ENCODE assay signal across 21 mouse cellular contexts in genomic region chr15:82336629-82337028, GRCm38 (mm10). TPM values are rescaled to one million over a fixed set of nuclear protein-coding genes. Genes with fewer than 3 reads are reported as not detected.
DNase-seq lines count a peak whose midpoint lies in the region; ATAC-seq and TF ChIP-seq lines count a peak whose summit lies in the region.
"Had no signal": no experiment of that assay in that cellular context is flagged by ENCODE, and none has a peak within 500 bp of the region (broad histone marks: within the 10 kb centered on the region; RNA-seq: fewer than 3 reads in every experiment).

No protein-coding gene starts in this region.

- TF ChIP-seq CTCF in testis, adult 2 months (IDR thresholded peaks at IDR 0.05; ENCODE audit: control insufficient read depth, insufficient read depth, insufficient replicate concordance, low read depth, low read length): no peak
- TF ChIP-seq CTCF in intestine, postnatal 0 days (IDR thresholded peaks at IDR 0.05; ENCODE audit: low read depth): no peak

- H3K27ac ChIP-seq in hindbrain, embryonic 12.5 days: no peak overlapping the region
- no peak overlapping the region for H3K27ac ChIP-seq in hindbrain, embryonic 14.5 days
- no peak overlapping the region for H3K27ac ChIP-seq in testis, adult 2 months (ENCODE audit: control insufficient read depth, insufficient read depth, low read depth, low read length)
- H3K27ac ChIP-seq in intestine, postnatal 0 days (ENCODE audit: low read depth, low read length): peak overlapping the region; percentile 71
- H3K27ac ChIP-seq: forebrain, embryonic 10.5 days; lung, embryonic 15.5 days; macrophage; midbrain, embryonic 15.5 days; stomach, embryonic 15.5 days had no signal

- 0 out of 2 replicates have a peak overlapping the region, but pooled peaks have one; percentile 19 for H3K9ac ChIP-seq in hindbrain, embryonic 12.5 days
- no peak overlapping the region for H3K9ac ChIP-seq in hindbrain, embryonic 14.5 days
- H3K9ac ChIP-seq in intestine, postnatal 0 days (ENCODE audit: low read depth, low read length): peak overlapping the region; percentile 54
- H3K9ac ChIP-seq: lung, embryonic 15.5 days; midbrain, embryonic 15.5 days; stomach, embryonic 15.5 days had no signal

- H3K36me3 ChIP-seq in hindbrain, embryonic 12.5 days: peaks cover 31% of the 10 kb centered on the region
- peaks cover 16% of the 10 kb centered on the region for H3K36me3 ChIP-seq in hindbrain, embryonic 14.5 days (replicated peaks; ENCODE audit: control insufficient read depth, insufficient read depth)
- H3K36me3 ChIP-seq in testis, adult 2 months (ENCODE audit: control insufficient read depth, insufficient read depth, low read length): no peaks in the 10 kb centered on the region
- peaks cover 48% of the 10 kb centered on the region for H3K36me3 ChIP-seq in intestine, postnatal 0 days (ENCODE audit: control insufficient read depth, insufficient read depth)
- H3K36me3 ChIP-seq: midbrain, embryonic 15.5 days had no signal

- H3K4me2 ChIP-seq in hindbrain, embryonic 12.5 days (replicated peaks): no peak overlapping the region
- no peak overlapping the region for H3K4me2 ChIP-seq in hindbrain, embryonic 14.5 days (replicated peaks)
- H3K4me2 ChIP-seq in intestine, postnatal 0 days (replicated peaks; ENCODE audit: low read depth): peak overlapping the region; percentile 70
- H3K4me2 ChIP-seq: midbrain, embryonic 15.5 days had no signal

- DNase-seq in hindbrain, embryonic 14.5 days (ENCODE audit: low spot score): no peak
- no peak for DNase-seq in testis, postnatal 14 days (ENCODE audit: low spot score)
- DNase-seq in thymus, postnatal 0 days (ENCODE audit: low spot score): no peak
- DNase-seq in kidney, postnatal 25 days: no peak
- DNase-seq: adrenal gland, adult 2 months; cerebellum, postnatal 14 days; gastrocnemius, postnatal 36 days; heart, postnatal 36 days; kidney, adult 11 months; kidney, postnatal 10 days; left cerebral cortex, postnatal 4 days; right cerebral cortex, postnatal 14 days; thymus, postnatal 4 days had no signal

- no peak for ATAC-seq in hindbrain, embryonic 12.5 days (ENCODE audit: low FRiP score)
- ATAC-seq in hindbrain, embryonic 14.5 days (ENCODE audit: low FRiP score): no peak
- no peak for ATAC-seq in intestine, postnatal 0 days

- no peak for TF ChIP-seq POLR2A in testis, adult 2 months (IDR thresholded peaks at IDR 0.05; ENCODE audit: control insufficient read depth, low read depth, low read length)

- peaks cover 20% of the 10 kb centered on the region for H3K27me3 ChIP-seq in hindbrain, embryonic 12.5 days
- H3K27me3 ChIP-seq in hindbrain, embryonic 14.5 days (ENCODE audit: control insufficient read depth, insufficient read depth, low read length): peaks cover 18% of the 10 kb centered on the region
- peaks cover 9% of the 10 kb centered on the region for H3K27me3 ChIP-seq in testis, adult 2 months (ENCODE audit: control insufficient read depth, insufficient read depth, low read length)
- H3K27me3 ChIP-seq in intestine, postnatal 0 days (replicated peaks; ENCODE audit: control insufficient read depth, insufficient read depth, low read length): no peaks in the 10 kb centered on the region
- H3K27me3 ChIP-seq: lung, embryonic 15.5 days; stomach, embryonic 15.5 days had no signal

- H3K4me3 ChIP-seq in hindbrain, embryonic 12.5 days: no peak overlapping the region
- no peak overlapping the region for H3K4me3 ChIP-seq in hindbrain, embryonic 14.5 days (replicated peaks; ENCODE audit: low read length)
- H3K4me3 ChIP-seq in testis, adult 2 months (ENCODE audit: control insufficient read depth, low read depth, low read length): peak overlapping the region; percentile 30
- peak overlapping the region; percentile 9 for H3K4me3 ChIP-seq in intestine, postnatal 0 days (ENCODE audit: low read depth, low read length)
- H3K4me3 ChIP-seq: lung, embryonic 15.5 days; midbrain, embryonic 15.5 days had no signal

- H3K9me3 ChIP-seq in hindbrain, embryonic 12.5 days (replicated peaks): no peaks in the 10 kb centered on the region
- H3K9me3 ChIP-seq in hindbrain, embryonic 14.5 days (ENCODE audit: control insufficient read depth, low read length): no peaks in the 10 kb centered on the region
- no peaks in the 10 kb centered on the region for H3K9me3 ChIP-seq in intestine, postnatal 0 days (ENCODE audit: control insufficient read depth)
- H3K9me3 ChIP-seq: forebrain, embryonic 10.5 days; lung, embryonic 15.5 days; midbrain, embryonic 15.5 days; stomach, embryonic 15.5 days had no signal

- 67% methylated on average over 12 of the region's 12 CpGs for WGBS in hindbrain, embryonic 12.5 days
- WGBS in hindbrain, embryonic 14.5 days: 60% methylated on average over 12 of the region's 12 CpGs
- 69% methylated on average over 12 of the region's 12 CpGs for WGBS in intestine, postnatal 0 days

- peaks cover 30% of the 10 kb centered on the region for H3K4me1 ChIP-seq in hindbrain, embryonic 12.5 days
- peaks cover 14% of the 10 kb centered on the region for H3K4me1 ChIP-seq in hindbrain, embryonic 14.5 days (replicated peaks; ENCODE audit: control insufficient read depth, insufficient read depth, low read length)
- H3K4me1 ChIP-seq in testis, adult 2 months (ENCODE audit: control insufficient read depth, insufficient read depth, low read length): peaks cover 29% of the 10 kb centered on the region
- H3K4me1 ChIP-seq in intestine, postnatal 0 days (replicated peaks; ENCODE audit: control insufficient read depth, insufficient read depth, low read length): peaks cover 4% of the 10 kb centered on the region; the same call in 1 of the 2 replicates

RNA-seq across cellular contexts. Expression of gene Naga, which starts 2.1 kb away (rescaled TPM):
- polyA plus RNA-seq in hindbrain, embryonic 12.5 days (2016; fragmentation: Nextera tagmentation; extraction: Ambion mirVana): 26.7 and 29.7 TPM in 2 replicates
- polyA plus RNA-seq in hindbrain, embryonic 14.5 days (2014; fragmentation: Nextera tagmentation; extraction: Ambion mirVana): 32.1 and 38.7 TPM in 2 replicates
- polyA plus RNA-seq in testis, adult 2 months (2012; rRNA removed): 45.3 and 48.9 TPM in 2 replicates
- polyA plus RNA-seq in intestine, postnatal 0 days (2015; fragmentation: Nextera tagmentation; extraction: Ambion mirVana): 1,439 and 1,503 TPM in 2 replicates
- polyA plus RNA-seq in thymus, postnatal 0 days (2015; fragmentation: Nextera tagmentation; extraction: Ambion mirVana): 35.9 and 38.4 TPM in 2 replicates

RNA-seq across cellular contexts. Expression of gene Pheta2, which starts 2.1 kb away (rescaled TPM):
- 5.3 and 6.2 TPM in 2 replicates for polyA plus RNA-seq in hindbrain, embryonic 12.5 days (2016; fragmentation: Nextera tagmentation; extraction: Ambion mirVana)
- polyA plus RNA-seq in hindbrain, embryonic 14.5 days (2014; fragmentation: Nextera tagmentation; extraction: Ambion mirVana): 1.5 and 1.8 TPM in 2 replicates
- 5.0 and 5.5 TPM in 2 replicates for polyA plus RNA-seq in testis, adult 2 months (2012; rRNA removed)
- polyA plus RNA-seq in intestine, postnatal 0 days (2015; fragmentation: Nextera tagmentation; extraction: Ambion mirVana): 5.4 and 5.5 TPM in 2 replicates
- 12.5 and 14.2 TPM in 2 replicates for polyA plus RNA-seq in thymus, postnatal 0 days (2015; fragmentation: Nextera tagmentation; extraction: Ambion mirVana)

RNA-seq across cellular contexts. Expression of gene Smdt1, which starts 2.1 kb away (rescaled TPM):
- polyA plus RNA-seq in hindbrain, embryonic 12.5 days (2016; fragmentation: Nextera tagmentation; extraction: Ambion mirVana): 250 and 259 TPM in 2 replicates
- polyA plus RNA-seq in hindbrain, embryonic 14.5 days (2014; fragmentation: Nextera tagmentation; extraction: Ambion mirVana): 349 and 367 TPM in 2 replicates
- polyA plus RNA-seq in testis, adult 2 months (2012; rRNA removed): 129 and 140 TPM in 2 replicates
- polyA plus RNA-seq in intestine, postnatal 0 days (2015; fragmentation: Nextera tagmentation; extraction: Ambion mirVana): 448 and 457 TPM in 2 replicates
- 317 and 322 TPM in 2 replicates for polyA plus RNA-seq in thymus, postnatal 0 days (2015; fragmentation: Nextera tagmentation; extraction: Ambion mirVana)

RNA-seq across cellular contexts. Expression of gene Ndufa6, which starts 17.5 kb away (rescaled TPM):
- polyA plus RNA-seq in hindbrain, embryonic 12.5 days (2016; fragmentation: Nextera tagmentation; extraction: Ambion mirVana): 266 and 295 TPM in 2 replicates
- polyA plus RNA-seq in hindbrain, embryonic 14.5 days (2014; fragmentation: Nextera tagmentation; extraction: Ambion mirVana): 383 and 445 TPM in 2 replicates
- 240 and 246 TPM in 2 replicates for polyA plus RNA-seq in testis, adult 2 months (2012; rRNA removed)
- 830 and 832 TPM in 2 replicates for polyA plus RNA-seq in intestine, postnatal 0 days (2015; fragmentation: Nextera tagmentation; extraction: Ambion mirVana)
- polyA plus RNA-seq in thymus, postnatal 0 days (2015; fragmentation: Nextera tagmentation; extraction: Ambion mirVana): 488 and 492 TPM in 2 replicates

RNA-seq across cellular contexts. Expression of gene Wbp2nl, which starts 37.9 kb away (rescaled TPM):
- polyA plus RNA-seq in hindbrain, embryonic 12.5 days (2016; fragmentation: Nextera tagmentation; extraction: Ambion mirVana): not detected in 2 replicates
- polyA plus RNA-seq in hindbrain, embryonic 14.5 days (2014; fragmentation: Nextera tagmentation; extraction: Ambion mirVana): 0.17 and 0.29 TPM in 2 replicates
- polyA plus RNA-seq in testis, adult 2 months (2012; rRNA removed): 149 and 170 TPM in 2 replicates
- polyA plus RNA-seq in intestine, postnatal 0 days (2015; fragmentation: Nextera tagmentation; extraction: Ambion mirVana): not detected in 2 replicates
- polyA plus RNA-seq in thymus, postnatal 0 days (2015; fragmentation: Nextera tagmentation; extraction: Ambion mirVana): 0.22 TPM in 1 of 2 replicates, not detected in the other
- polyA plus RNA-seq: adrenal gland, adult 2 months; macrophage; midbrain, embryonic 15.5 days had no signal

Comparison
In these comparisons a context has a peak if more than half of its experiments do, and no peak if none do; other contexts are left out.
1. H3K4me3 ChIP-seq: peak in testis, adult 2 months (single experiment) and intestine, postnatal 0 days (single experiment); none in hindbrain, embryonic 12.5 days (single experiment) and hindbrain, embryonic 14.5 days (single experiment).
2. RNA of gene Naga, which starts 2.1 kb away (polyA plus RNA-seq): 1,439 to 1,503 TPM in intestine, postnatal 0 days; 45.3 to 48.9 TPM in testis, adult 2 months, 32.1 to 38.7 TPM in hindbrain, embryonic 14.5 days, 35.9 to 38.4 TPM in thymus, postnatal 0 days and 26.7 to 29.7 TPM in hindbrain, embryonic 12.5 days; every median in the first group is over 10 times any median in the second.